Mouse (Mus musculus) midbrain, embryonic 10.5 days (tissue): Measurements from ENCODE around the gene Rab24. TPM values are rescaled to one million over a fixed set of nuclear protein-coding genes. Genes with fewer than 3 reads are reported as not detected.

ENCODE experiments used
- DNase-seq: peaks from one replicate; pipeline ENCODE4 v3.0.0-alpha.2; 2017; ENCODE audit warnings: low spot score
- H3K27ac ChIP-seq: fragments of 300-500 bp; sonication (generic); replicated peaks from 2 replicates; pipeline ENCODE4 v1.5.1; 2016; ENCODE audit warnings: mild to moderate bottlenecking
- H3K27me3 ChIP-seq: fragments of 300-500 bp; sonication (generic); 2 replicates; pipeline ENCODE4 v1.6.1; 2016; ENCODE audit warnings: low read depth, mild to moderate bottlenecking; ENCODE audit not compliant: poor library complexity, severe bottlenecking
- H3K36me3 ChIP-seq: fragments of 300-500 bp; sonication (generic); 2 replicates; pipeline ENCODE4 v1.6.1; 2016; ENCODE audit warnings: mild to moderate bottlenecking, moderate library complexity
- H3K4me1 ChIP-seq: fragments of 300-500 bp; sonication (generic); 2 replicates; pipeline ENCODE4 v1.6.1; 2016
- H3K4me3 ChIP-seq: fragments of 300-500 bp; sonication (generic); 2 replicates; pipeline ENCODE4 v1.5.1; 2016; ENCODE audit warnings: mild to moderate bottlenecking, moderate library complexity
- H3K9me3 ChIP-seq: fragments of 300-500 bp; sonication (generic); replicated peaks from 2 replicates; pipeline ENCODE4 v1.6.1; 2016; ENCODE audit warnings: mild to moderate bottlenecking
- WGBS: fragments of 180-500 bp; shearing (Covaris S2); methylation state at CpG from one replicate; pipeline ENCODE4 v1.1.7; 2016; 5-methylcytosine and 5-hydroxymethylcytosine counted together
- polyA plus RNA-seq: library from polyadenylated mRNA; unstranded; fragments of >200 nt; fragmentation: Nextera tagmentation; extraction: Ambion mirVana; gene quantifications from 2 replicates; pipeline ENCODE4 v1.2.1, GENCODE M21; 2016

Rab24 gene
- polyA plus RNA-seq, 1 experiment from 2014 or later = 72.7 TPM

DNA sequence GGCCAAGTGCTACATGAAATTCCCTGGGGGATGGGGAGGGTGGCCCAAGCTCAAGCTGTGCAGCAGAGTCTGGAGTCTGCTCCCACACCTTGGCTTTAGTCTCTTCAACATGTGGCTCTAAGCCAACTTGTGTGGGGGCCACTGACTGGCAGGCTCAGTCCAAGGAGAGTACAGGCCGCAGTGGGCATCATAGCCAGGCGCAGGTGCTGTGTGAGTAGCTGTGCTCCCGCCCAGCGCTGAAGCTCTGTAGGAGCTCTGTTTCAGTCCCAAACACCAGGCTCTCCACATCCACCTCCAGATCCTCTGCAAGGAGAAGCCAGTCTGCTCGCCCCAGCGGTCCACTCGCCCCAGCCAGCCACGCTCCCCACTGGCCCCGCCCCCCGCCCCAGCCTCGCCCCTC is 3.9 kb upstream of the Rab24 start:
- Histone ChIP-seq H3K36me3 (peaks cover 47% of the 10 kb centered on the region), H3K4me3 (no peak overlapping the region), H3K9me3 (no peaks in the 10 kb centered on the region), H3K27me3 (peaks cover 11% of the 10 kb centered on the region), H3K27ac (no peak overlapping the region), H3K4me1 (peaks cover 66% of the 10 kb centered on the region)
- 78% methylated on average over 11 of the region's 11 CpGs for WGBS
- DNase-seq = no peak

DNA sequence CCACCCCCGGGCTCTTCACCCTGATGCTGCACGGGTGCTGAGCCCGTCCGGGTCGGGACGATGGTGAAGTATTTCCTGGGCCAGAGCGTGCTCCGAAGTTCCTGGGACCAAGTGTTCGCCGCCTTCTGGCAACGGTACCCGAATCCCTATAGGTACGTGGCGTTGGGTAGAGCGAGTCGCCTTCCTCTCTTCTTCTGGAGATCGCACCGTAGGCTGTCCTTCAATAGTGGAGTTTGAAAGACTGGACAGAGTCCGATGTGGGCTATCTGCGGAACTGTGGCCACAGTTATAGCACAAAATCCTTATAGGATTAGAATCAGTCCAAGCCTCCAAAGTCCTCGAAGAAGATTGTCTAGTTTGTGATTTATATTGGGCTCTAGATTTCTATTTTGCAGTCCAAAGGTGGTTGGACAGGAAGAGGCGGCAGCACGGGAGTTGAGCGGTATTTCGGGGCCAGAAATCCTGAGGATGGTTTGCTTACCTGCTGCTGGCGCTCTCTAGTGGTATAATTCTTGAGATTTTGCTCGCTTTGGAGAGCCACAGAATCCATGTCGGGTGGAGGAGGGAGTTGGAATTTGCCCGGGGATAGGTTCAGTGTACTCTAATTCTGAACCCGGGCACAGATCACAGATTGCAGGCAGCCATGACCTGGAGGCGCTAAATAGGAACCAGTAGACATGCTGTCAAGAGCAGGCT is 532 bp upstream of the Rab24 start:
- H3K27me3 ChIP-seq = no peaks in the 10 kb centered on the region
- H3K4me1 ChIP-seq = peaks cover 42% of the 10 kb centered on the region
- H3K27ac ChIP-seq = peak overlapping the region; percentile 95
- WGBS = 2% methylated on average over 31 of the region's 31 CpGs
- H3K4me3 ChIP-seq = peak overlapping the region; percentile 93
- no peaks in the 10 kb centered on the region for H3K9me3 ChIP-seq
- peaks cover 80% of the 10 kb centered on the region for H3K36me3 ChIP-seq
- no peak for DNase-seq

DNA sequence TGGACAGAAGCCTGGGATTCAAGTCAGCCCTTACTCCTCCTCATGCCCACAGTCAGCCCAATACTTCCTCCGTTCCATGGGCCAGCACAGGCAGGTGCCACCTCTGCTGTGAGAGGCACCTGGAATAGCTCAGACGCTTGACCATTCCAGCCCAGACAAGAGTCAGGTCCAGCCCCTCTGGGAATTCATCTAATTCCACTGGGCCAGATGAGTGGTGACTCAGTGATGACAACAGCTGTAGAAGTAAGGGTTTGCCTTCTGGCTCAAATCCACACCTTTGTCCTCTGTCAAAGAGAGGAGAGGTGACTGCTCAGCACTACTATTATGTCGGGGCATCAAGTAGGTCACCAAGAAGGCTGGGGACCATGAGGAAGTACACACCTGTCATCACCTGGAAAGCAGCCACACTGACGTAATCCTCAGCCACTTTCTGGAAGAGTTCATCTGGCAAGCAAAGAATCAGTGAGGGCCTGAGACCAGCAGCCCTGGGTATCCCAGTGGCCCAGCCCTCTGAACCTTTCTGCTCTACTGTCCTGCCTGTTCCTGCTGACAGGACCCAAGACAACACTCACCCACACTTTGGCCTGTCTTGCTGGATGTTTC is 1.7 kb downstream of the Rab24 start, which contains the start of gene Prelid1:
Gene Prelid1 (plus strand): TSS at position 570 of the 603 bp plus-strand sequence.
- no peaks in the 10 kb centered on the region for H3K27me3 ChIP-seq
- no peak for DNase-seq
- H3K27ac ChIP-seq = peak within 1 kb of the TSS; percentile 95
- H3K9me3 ChIP-seq = no peaks in the 10 kb centered on the region
- peaks cover 80% of the 10 kb centered on the region for H3K36me3 ChIP-seq
- H3K4me1 ChIP-seq = peaks cover 38% of the 10 kb centered on the region
- peak within 1 kb of the TSS; percentile 93 for H3K4me3 ChIP-seq
- 85% methylated on average over 4 of the region's 4 CpGs for WGBS

DNA sequence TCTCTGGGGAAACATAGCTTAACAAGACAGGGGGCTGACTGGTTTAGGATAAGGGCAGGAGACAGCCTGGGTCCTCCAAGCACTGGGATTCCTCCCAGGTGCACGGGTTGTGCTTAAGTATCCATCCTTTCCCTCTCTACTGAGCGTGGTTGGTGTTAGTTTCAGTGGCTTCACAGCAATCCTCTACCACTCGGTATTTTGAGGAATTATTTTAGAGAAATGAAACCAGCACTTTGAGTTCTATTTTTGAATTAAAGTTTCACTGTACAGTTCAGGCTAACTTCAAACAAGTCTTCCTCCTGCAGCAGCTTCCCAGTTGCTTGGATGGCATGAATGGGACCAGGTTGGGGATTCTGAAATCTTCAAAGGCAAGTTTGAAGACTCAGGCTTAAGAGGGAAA is 3.4 kb downstream of the Rab24 start:
- DNase-seq = no peak
- WGBS = 82% methylated on average over 3 of the region's 3 CpGs
- Histone ChIP-seq H3K27me3 (no peaks in the 10 kb centered on the region), H3K9me3 (no peaks in the 10 kb centered on the region), H3K4me1 (peaks cover 30% of the 10 kb centered on the region), H3K36me3 (peaks cover 80% of the 10 kb centered on the region), H3K4me3 (no peak overlapping the region), H3K27ac (no peak overlapping the region)

GRCm38 (mm10) chr13:55314891-55315412 is 6.8 kb downstream of the Rab24 start:
- peaks cover 3% of the 10 kb centered on the region; the same call in 1 of the 2 replicates for H3K4me1 ChIP-seq
- no peak overlapping the region for H3K4me3 ChIP-seq
- H3K27me3 ChIP-seq = no peaks in the 10 kb centered on the region
- no peak overlapping the region for H3K27ac ChIP-seq
- WGBS = 93% methylated on average over 2 of the region's 2 CpGs
- no peaks in the 10 kb centered on the region for H3K9me3 ChIP-seq
- H3K36me3 ChIP-seq = peaks cover 100% of the 10 kb centered on the region
- no peak for DNase-seq

- DNase-seq = no peak
- Histone ChIP-seq H3K27ac (no peak overlapping the region), H3K4me3 (no peak overlapping the region), H3K27me3 (no peaks in the 10 kb centered on the region), H3K36me3 (peaks cover 99% of the 10 kb centered on the region), H3K9me3 (no peaks in the 10 kb centered on the region), H3K4me1 (no peaks in the 10 kb centered on the region)
- WGBS = 90% methylated on average over 9 of the region's 9 CpGs
Observed at GRCm38 (mm10) chr13:55313051-55313450, 8.7 kb downstream of the Rab24 start.

DNA sequence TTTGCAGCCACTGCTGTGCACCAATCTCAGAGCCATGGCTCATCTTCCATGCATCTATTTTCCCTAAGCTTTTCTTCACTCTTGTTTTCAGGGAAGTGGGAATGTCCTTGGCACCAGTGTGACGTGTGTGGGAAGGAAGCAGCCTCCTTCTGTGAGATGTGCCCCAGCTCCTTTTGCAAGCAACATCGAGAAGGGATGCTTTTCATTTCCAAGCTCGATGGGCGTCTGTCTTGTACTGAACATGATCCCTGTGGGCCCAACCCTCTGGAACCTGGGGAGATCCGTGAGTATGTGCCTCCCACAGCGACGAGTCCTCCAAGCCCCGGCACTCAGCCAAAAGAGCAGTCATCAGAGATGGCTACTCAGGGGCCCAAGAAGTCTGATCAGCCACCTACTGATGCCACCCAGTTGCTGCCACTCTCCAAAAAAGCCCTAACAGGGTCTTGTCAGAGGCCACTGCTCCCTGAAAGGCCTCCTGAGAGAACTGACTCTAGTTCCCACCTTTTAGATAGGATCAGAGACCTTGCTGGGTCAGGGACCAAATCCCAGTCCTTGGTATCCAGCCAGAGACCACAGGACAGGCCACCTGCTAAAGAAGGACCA is 9.6 kb downstream of the Rab24 start:
- no peak for DNase-seq
- Histone ChIP-seq H3K36me3 (peaks cover 99% of the 10 kb centered on the region), H3K27ac (no peak overlapping the region), H3K4me1 (no peaks in the 10 kb centered on the region), H3K27me3 (no peaks in the 10 kb centered on the region), H3K4me3 (no peak overlapping the region), H3K9me3 (no peaks in the 10 kb centered on the region)
- 92% methylated on average over 8 of the region's 8 CpGs for WGBS

DNA sequence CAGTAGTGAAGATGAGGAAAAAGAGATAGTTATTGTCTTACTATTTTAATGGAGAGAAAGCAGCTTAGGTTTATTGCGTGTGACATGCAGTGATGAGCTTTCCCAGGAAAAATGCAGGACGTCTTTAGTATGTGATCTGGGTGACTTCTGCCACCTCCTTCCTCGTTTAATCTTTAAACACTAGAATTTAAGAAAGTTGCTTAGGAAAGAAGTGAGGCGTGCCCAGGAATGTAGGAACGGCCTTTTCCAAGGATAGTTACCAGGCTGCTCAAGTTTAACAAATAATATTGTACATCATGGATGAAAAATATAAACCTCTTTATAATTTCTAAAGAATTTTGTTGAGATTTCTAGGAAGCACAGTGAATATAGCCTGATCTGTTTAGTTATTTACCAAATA is 20.8 kb downstream of the Rab24 start:
- peaks cover 100% of the 10 kb centered on the region for H3K36me3 ChIP-seq
- WGBS = 92% methylated on average over 5 of the region's 5 CpGs
- no peak for DNase-seq

DNA sequence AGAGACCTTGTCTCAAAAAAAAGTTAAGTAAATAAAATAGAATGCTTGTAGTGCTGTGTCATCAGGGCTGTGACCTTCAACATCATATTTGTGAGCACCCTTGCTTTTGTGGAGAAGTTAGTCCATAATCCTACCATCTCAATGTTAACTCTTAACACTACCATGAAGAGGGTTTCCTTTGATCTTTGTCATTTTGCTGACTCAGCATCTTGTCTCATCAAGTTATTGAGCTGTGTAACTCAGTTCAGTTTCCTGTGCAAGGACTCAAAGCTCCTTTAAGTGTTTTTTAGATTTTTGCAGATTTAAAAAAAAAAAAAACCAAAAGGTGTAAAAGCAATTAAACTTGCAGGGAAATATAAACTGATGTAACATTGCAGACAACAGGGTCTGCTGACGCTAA is 25.0 kb downstream of the Rab24 start:
- WGBS = 90% methylated on average over 1 of the region's 1 CpGs

More for the DNA sequence above, 20.8 kb downstream of the Rab24 start:
- Histone ChIP-seq H3K4me3 (no peak overlapping the region), H3K27me3 (no peaks in the 10 kb centered on the region), H3K4me1 (no peaks in the 10 kb centered on the region), H3K9me3 (no peaks in the 10 kb centered on the region), H3K27ac (no peak overlapping the region)

DNA sequence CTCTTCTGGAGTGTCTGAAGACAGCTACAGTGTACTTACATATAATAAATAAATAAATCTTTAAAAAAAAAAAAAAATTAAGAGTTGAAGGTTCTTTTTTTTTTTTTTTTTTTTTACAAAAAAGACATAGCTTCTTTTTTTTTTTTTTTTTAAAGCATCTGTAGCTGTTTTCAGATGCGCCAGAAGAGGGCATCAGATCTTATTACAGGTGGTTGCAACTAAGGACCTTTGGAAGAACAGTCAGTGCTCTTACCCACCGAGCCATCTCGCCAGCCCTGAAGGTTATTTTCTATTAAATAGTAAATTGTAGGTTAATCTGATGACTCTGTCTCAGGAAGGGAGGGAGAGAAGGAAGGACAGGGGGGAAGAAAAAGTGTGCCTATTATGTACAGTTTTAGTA is 32.9 kb downstream of the Rab24 start:
- Histone ChIP-seq H3K4me3 (no peak overlapping the region), H3K27ac (no peak overlapping the region), H3K36me3 (peaks cover 94% of the 10 kb centered on the region), H3K27me3 (no peaks in the 10 kb centered on the region), H3K4me1 (no peaks in the 10 kb centered on the region), H3K9me3 (no peaks in the 10 kb centered on the region)
- WGBS = 91% methylated on average over 3 of the region's 3 CpGs
- DNase-seq = no peak

More for the DNA sequence above, 25.0 kb downstream of the Rab24 start:
- H3K27ac ChIP-seq = no peak overlapping the region
- H3K4me1 ChIP-seq = no peaks in the 10 kb centered on the region
- no peaks in the 10 kb centered on the region for H3K9me3 ChIP-seq
- no peak for DNase-seq
- no peaks in the 10 kb centered on the region for H3K27me3 ChIP-seq
- H3K36me3 ChIP-seq = peaks cover 100% of the 10 kb centered on the region
- H3K4me3 ChIP-seq = no peak overlapping the region

DNA sequence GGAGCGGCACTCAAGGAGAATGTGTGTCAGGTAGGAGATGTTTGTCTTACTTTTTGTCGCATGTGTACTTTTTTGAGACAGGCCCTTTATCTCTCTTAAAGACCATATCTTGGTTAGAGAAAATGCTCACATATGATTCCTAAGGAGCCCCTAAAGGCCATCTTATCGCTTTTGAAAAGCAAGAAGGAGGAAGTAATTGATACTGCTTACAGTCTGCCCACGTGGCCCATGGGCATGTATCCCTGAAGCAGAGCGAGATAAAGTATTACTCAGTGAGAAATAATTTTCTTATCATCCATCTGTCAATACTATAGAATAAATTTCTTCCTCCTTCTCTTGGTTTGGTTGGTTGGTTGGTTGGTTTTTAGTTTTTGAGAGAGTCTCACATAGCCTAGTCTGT is 44.1 kb downstream of the Rab24 start:
- 95% methylated on average over 5 of the region's 5 CpGs for WGBS
- peaks cover 92% of the 10 kb centered on the region for H3K36me3 ChIP-seq

DNA sequence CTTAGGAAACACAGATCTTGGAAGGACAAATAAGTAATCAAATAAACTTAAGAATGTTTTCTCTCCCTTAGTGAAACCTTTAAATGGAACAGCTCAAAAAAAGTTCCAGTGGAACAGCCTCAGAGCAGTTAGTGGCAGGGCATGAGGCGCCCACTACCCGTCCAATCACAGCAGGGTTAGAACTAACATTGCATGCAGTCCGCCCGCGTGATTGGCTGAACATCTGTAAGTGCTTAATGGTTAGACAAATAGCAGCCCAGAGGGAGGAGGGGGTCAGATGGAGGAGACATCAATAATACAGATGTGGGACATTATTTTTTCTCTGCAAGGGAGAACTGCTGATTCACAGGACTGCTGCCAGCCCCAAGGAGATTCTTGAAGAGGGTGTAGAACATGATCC is 44.5 kb downstream of the Rab24 start:
- Histone ChIP-seq H3K4me1 (no peaks in the 10 kb centered on the region), H3K9me3 (no peaks in the 10 kb centered on the region), H3K36me3 (peaks cover 92% of the 10 kb centered on the region), H3K27ac (no peak overlapping the region), H3K27me3 (no peaks in the 10 kb centered on the region), H3K4me3 (no peak overlapping the region)
- DNase-seq = no peak
- 88% methylated on average over 5 of the region's 5 CpGs for WGBS

More for the DNA sequence above, 44.1 kb downstream of the Rab24 start:
- no peaks in the 10 kb centered on the region for H3K27me3 ChIP-seq
- no peak overlapping the region for H3K27ac ChIP-seq
- H3K9me3 ChIP-seq = no peaks in the 10 kb centered on the region
- DNase-seq = no peak
- no peaks in the 10 kb centered on the region for H3K4me1 ChIP-seq
- no peak overlapping the region for H3K4me3 ChIP-seq
